Mouse (Mus musculus) embryonic fibroblast, embryonic 13.5 days (primary cell): ENCODE measurements at regions not wholly inside any gene's neighbourhood (a gene's known extent, or its start where the extent isn't known, plus 50 kb on each side); places are given as distances from the start of the nearest gene placed in this dataset.

Source experiments
- H3K27ac ChIP-seq: 2 replicates; pipeline ENCODE4 v1.5.1; 2012; ENCODE audit warnings: low read length, control low read depth, inconsistent platforms; ENCODE audit not compliant: insufficient read depth
- H3K4me1 ChIP-seq: 2 replicates; pipeline ENCODE4 v1.6.1; 2011; ENCODE audit warnings: low read length; ENCODE audit not compliant: control insufficient read depth, insufficient read depth
- H3K4me3 ChIP-seq: 2 replicates; pipeline ENCODE4 v1.5.1; 2011; ENCODE audit warnings: mild to moderate bottlenecking, control low read depth, low read length; ENCODE audit not compliant: insufficient read depth
- CTCF ChIP-seq: IDR thresholded peaks from 2 replicates; pipeline ENCODE4 v1.5.1; 2011; ENCODE audit warnings: mild to moderate bottlenecking, control low read depth, low read length, moderate library complexity, borderline replicate concordance; ENCODE audit not compliant: insufficient read depth
- POLR2A ChIP-seq: IDR thresholded peaks from 2 replicates; pipeline ENCODE4 v1.6.1; 2011; ENCODE audit warnings: low read depth, mild to moderate bottlenecking, control low read depth, low read length, moderate library complexity

DNA sequence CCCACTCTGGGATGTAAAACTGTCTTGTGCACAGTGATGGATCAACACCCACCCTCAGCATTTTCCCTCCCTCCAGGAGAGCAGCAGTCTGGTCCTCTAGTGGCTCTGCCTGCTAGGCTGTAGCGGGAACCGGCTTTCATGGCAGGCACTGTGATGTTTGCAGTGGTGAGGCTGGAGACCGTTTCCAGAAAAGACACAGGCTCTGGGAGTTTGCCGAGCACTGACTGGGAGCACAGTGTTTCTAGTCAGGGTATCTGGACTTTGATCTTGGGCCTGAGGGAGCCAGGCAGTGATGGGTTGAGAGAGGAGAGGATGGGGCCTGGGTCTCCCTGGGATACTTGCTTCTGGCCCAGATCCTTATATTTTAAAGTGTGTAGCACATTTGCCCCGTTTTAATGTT, 158.7 kb upstream of the Cdyl start:
- H3K4me3 ChIP-seq = no peak overlapping the region
- H3K4me1 ChIP-seq = peaks cover 6% of the 10 kb centered on the region
- TF ChIP-seq CTCF (no peak), POLR2A (no peak)
- H3K27ac ChIP-seq = no peak overlapping the region

GRCm38 (mm10) chr13:35501351-35502146, 158.1 kb upstream of the Cdyl start:
- H3K27ac ChIP-seq = no peak overlapping the region
- H3K4me1 ChIP-seq = peaks cover 6% of the 10 kb centered on the region
- TF ChIP-seq CTCF (no peak), POLR2A (no peak)
- no peak overlapping the region for H3K4me3 ChIP-seq

GRCm38 (mm10) chr13:35502147-35502522, 157.5 kb upstream of the Cdyl start:
- no peak overlapping the region for H3K27ac ChIP-seq
- TF ChIP-seq POLR2A (no peak), CTCF (no peak)
- no peak overlapping the region for H3K4me3 ChIP-seq
- peaks cover 6% of the 10 kb centered on the region for H3K4me1 ChIP-seq

GRCm38 (mm10) chr13:35503362-35503821, 156.2 kb upstream of the Cdyl start:
- Histone ChIP-seq H3K4me1 (peaks cover 6% of the 10 kb centered on the region), H3K4me3 (no peak overlapping the region), H3K27ac (no peak overlapping the region)
- no peak for TF ChIP-seq CTCF
- no peak for TF ChIP-seq POLR2A

- H3K27ac ChIP-seq = no peak overlapping the region
- no peak overlapping the region for H3K4me3 ChIP-seq
- TF ChIP-seq POLR2A (no peak), CTCF (no peak)
- H3K4me1 ChIP-seq = peaks cover 5% of the 10 kb centered on the region; the same call in 1 of the 2 replicates
These were observed 152.4 kb upstream of the Cdyl start for GRCm38 (mm10) chr13:35507195-35507594.

DNA sequence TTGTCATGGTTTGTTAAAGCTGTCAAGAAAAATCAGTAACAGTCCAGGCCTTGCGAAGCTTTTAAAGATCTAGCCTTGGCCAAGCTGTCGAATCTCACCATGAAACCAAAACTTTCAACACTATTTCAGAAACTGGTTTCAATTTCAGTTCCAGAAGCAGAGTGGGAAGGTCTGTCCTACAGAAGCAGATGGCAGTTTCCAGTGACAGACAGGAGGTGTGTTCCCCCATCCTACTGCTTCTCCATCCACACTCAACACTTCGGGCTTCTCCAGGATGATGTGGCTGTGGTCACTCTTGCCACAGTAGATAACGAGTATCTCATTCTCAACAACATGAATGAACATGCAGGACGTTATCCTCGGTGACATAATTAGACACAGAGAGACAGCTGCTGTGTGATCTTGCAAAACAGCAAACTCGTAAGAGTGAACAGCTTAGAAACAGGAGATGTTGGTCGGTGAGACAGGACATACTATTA, 147.6 kb upstream of the Cdyl start:
- no peak overlapping the region for H3K27ac ChIP-seq
- TF ChIP-seq POLR2A (no peak), CTCF (no peak)
- H3K4me1 ChIP-seq = 0 out of 2 replicates have a peak, but pooled peaks cover 5% of the 10 kb centered on the region
- H3K4me3 ChIP-seq = no peak overlapping the region

DNA sequence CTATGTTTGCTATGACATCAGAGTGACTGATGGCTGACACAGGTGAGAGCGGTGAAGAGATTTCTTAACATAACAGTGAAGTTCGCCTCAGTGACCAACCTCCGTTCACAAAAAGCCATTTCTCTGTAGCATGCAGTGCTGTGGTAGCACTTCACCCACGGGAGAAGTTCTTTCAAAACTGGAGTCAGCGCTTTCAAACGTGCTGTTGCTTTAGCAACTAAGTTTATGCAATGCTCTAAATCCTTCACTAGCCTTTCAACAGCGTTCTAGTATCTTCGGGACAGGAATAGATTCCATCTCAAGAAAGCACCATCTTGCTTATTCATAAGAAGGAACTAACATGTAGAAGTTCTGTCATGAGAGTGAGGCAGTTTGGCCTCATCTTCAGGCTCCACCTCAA, 146.5 kb upstream of the Cdyl start:
- TF ChIP-seq CTCF (no peak), POLR2A (no peak)
- Histone ChIP-seq H3K4me3 (no peak overlapping the region), H3K4me1 (0 out of 2 replicates have a peak, but pooled peaks cover 5% of the 10 kb centered on the region), H3K27ac (no peak overlapping the region)

DNA sequence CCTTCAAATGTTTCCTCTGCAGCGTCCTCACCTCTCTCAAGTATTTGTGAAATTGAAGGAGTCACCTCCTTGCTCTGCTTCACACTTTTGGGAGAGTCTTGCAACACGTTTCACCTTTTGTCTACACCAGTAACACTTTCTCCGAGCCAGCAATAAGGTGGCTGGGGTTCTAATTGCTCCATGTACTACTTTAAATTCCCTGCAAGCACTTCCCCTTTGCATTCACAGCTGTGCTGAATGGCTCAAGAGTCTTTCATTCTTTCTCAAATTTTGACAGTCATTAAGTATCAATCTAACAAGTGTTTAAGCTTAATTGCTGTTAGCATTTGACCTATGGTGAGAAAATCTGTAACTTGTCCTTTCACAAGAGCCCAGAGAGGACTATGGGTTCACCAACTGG, 144.3 kb upstream of the Cdyl start:
- H3K4me1 ChIP-seq = 0 out of 2 replicates have a peak, but pooled peaks cover 5% of the 10 kb centered on the region
- no peak overlapping the region for H3K4me3 ChIP-seq
- H3K27ac ChIP-seq = no peak overlapping the region
- no peak for TF ChIP-seq POLR2A
- TF ChIP-seq CTCF = no peak

- TF ChIP-seq CTCF = no peak
- no peak for TF ChIP-seq POLR2A
- Histone ChIP-seq H3K27ac (no peak overlapping the region), H3K4me1 (no peaks in the 10 kb centered on the region), H3K4me3 (no peak overlapping the region)
These were observed 141.9 kb upstream of the Cdyl start for GRCm38 (mm10) chr13:35517692-35518091.

GRCm38 (mm10) chr13:35522272-35522671, 137.4 kb upstream of the Cdyl start:
- H3K4me1 ChIP-seq = no peaks in the 10 kb centered on the region
- no peak for TF ChIP-seq CTCF
- TF ChIP-seq POLR2A = no peak
- H3K4me3 ChIP-seq = no peak overlapping the region
- H3K27ac ChIP-seq = no peak overlapping the region

- no peak overlapping the region for H3K27ac ChIP-seq
- TF ChIP-seq POLR2A (no peak), CTCF (no peak)
- no peaks in the 10 kb centered on the region for H3K4me1 ChIP-seq
- no peak overlapping the region for H3K4me3 ChIP-seq
These were observed 130.1 kb upstream of the Cdyl start for GRCm38 (mm10) chr13:35529577-35529976.
